Mouse (Mus musculus) neural tube, embryonic 11.5 days (tissue): ENCODE measurements around the gene Btbd35f19. TPM values are rescaled to one million over a fixed set of nuclear protein-coding genes. Genes with fewer than 3 reads are reported as not detected.
"Not testable (repeated sequence)": the region's sequence is repeated elsewhere in the genome, so short reads cannot be mapped to it uniquely, and the experiment has no call there.

Experiments
- ATAC-seq: fragments of 200-750 bp; cut with Nextera tagmentation; 2 replicates; pipeline ENCODE4 v1.8.0; 2017; ENCODE audit warnings: moderate number of reproducible peaks, mild to moderate bottlenecking, moderate TSS enrichment, moderate library complexity; ENCODE audit not compliant: insufficient read depth, low FRiP score, low TSS enrichment
- DNase-seq: peaks from one replicate; pipeline ENCODE4 v3.0.0-alpha.2; 2015; ENCODE audit warnings: low spot score
- H3K27ac ChIP-seq: fragments of 300-500 bp; sonication (generic); 2 replicates; pipeline ENCODE4 v1.5.1; 2014; ENCODE audit warnings: low read depth, mild to moderate bottlenecking, low read length
- H3K27me3 ChIP-seq: fragments of 300-500 bp; sonication (generic); 2 replicates; pipeline ENCODE4 v1.6.1; 2014; ENCODE audit warnings: mild to moderate bottlenecking, low read length, mixed read lengths; ENCODE audit not compliant: control insufficient read depth, insufficient read depth
- H3K36me3 ChIP-seq: fragments of 300-500 bp; sonication (generic); 2 replicates; pipeline ENCODE4 v1.6.1; 2014; ENCODE audit warnings: mild to moderate bottlenecking, low read length, moderate library complexity, mixed read lengths; ENCODE audit not compliant: control insufficient read depth, insufficient read depth
- H3K4me1 ChIP-seq: fragments of 300-500 bp; sonication (generic); 2 replicates; pipeline ENCODE4 v1.6.1; 2014; ENCODE audit warnings: low read length, mixed read lengths; ENCODE audit not compliant: control insufficient read depth, insufficient read depth
- H3K4me2 ChIP-seq: fragments of 300-500 bp; sonication (generic); 2 replicates; pipeline ENCODE4 v1.6.1; 2014; ENCODE audit warnings: low read depth, mild to moderate bottlenecking, moderate library complexity
- H3K4me3 ChIP-seq: fragments of 300-500 bp; sonication (generic); 2 replicates; pipeline ENCODE4 v1.5.1; 2014; ENCODE audit warnings: low read depth, low read length
- H3K9ac ChIP-seq: fragments of 300-500 bp; sonication (generic); 2 replicates; pipeline ENCODE4 v1.6.1; 2014; ENCODE audit warnings: mild to moderate bottlenecking, low read length
- H3K9me3 ChIP-seq: fragments of 300-500 bp; sonication (generic); 2 replicates; pipeline ENCODE4 v1.6.1; 2016; ENCODE audit warnings: low read length; ENCODE audit not compliant: control insufficient read depth
- WGBS: fragments of 180-500 bp; shearing (Covaris S2); extraction: QIAGEN DNeasy Blood & Tissue Kit; methylation state at CpG from one replicate; pipeline ENCODE4 v1.1.7; 2014; 5-methylcytosine and 5-hydroxymethylcytosine counted together
- polyA plus RNA-seq: library from polyadenylated mRNA; unstranded; fragments of >200 nt; fragmentation: Nextera tagmentation; extraction: Ambion mirVana; gene quantifications from 2 replicates; pipeline ENCODE4 v1.2.1, GENCODE M21; 2014

The Btbd35f19 gene
- polyA plus RNA-seq, result not detected in 2 replicates

- not testable (repeated sequence) for H3K27ac ChIP-seq, DNase-seq, H3K27me3 ChIP-seq, H3K4me3 ChIP-seq, H3K9ac ChIP-seq, ATAC-seq, H3K36me3 ChIP-seq, H3K4me1 ChIP-seq, H3K9me3 ChIP-seq, H3K4me2 ChIP-seq
- no CpG with 5 or more reads among the region's 4 CpGs for WGBS
Observed at GRCm38 (mm10) chrX:31383818-31384217, at the start of gene Btbd35f19. Gene Btbd35f19 (minus strand): TSS chrX:31383918.

GRCm38 (mm10) chrX:31341924-31342323, 41.8 kb downstream of the Btbd35f19 start:
- WGBS, result 83% methylated on average over 1 of the region's 4 CpGs
- H3K9me3 ChIP-seq, ATAC-seq, H3K4me2 ChIP-seq, DNase-seq, H3K4me1 ChIP-seq, H3K27me3 ChIP-seq, H3K27ac ChIP-seq, H3K4me3 ChIP-seq, H3K36me3 ChIP-seq, H3K9ac ChIP-seq: not testable (repeated sequence)

GRCm38 (mm10) chrX:31336154-31336553, 47.6 kb downstream of the Btbd35f19 start, which contains the start of gene Btbd35f26:
Gene Btbd35f26 (plus strand): TSS chrX:31336454.
- WGBS, result no CpG with 5 or more reads among the region's 4 CpGs
- H3K27ac ChIP-seq, H3K9me3 ChIP-seq, H3K36me3 ChIP-seq, H3K4me2 ChIP-seq, H3K4me1 ChIP-seq, DNase-seq, H3K27me3 ChIP-seq, H3K9ac ChIP-seq, ATAC-seq, H3K4me3 ChIP-seq: not testable (repeated sequence)

Other genes starting within 250 kb of the Btbd35f19 start
- not detected in 2 replicates for gene Spin2f, start 130.0 kb downstream of the Btbd35f19 start, polyA plus RNA-seq
- not detected in 2 replicates for gene Btbd35f26, start 47.5 kb downstream of the Btbd35f19 start, polyA plus RNA-seq
- not detected in 2 replicates for gene Gm21883, start 190.4 kb upstream of the Btbd35f19 start, polyA plus RNA-seq
- gene Spin2e, start 235.0 kb upstream of the Btbd35f19 start, polyA plus RNA-seq, result not detected in 2 replicates